Mouse (Mus musculus) spleen, adult 2 months (tissue): ENCODE data around the gene Wnt3a. TPM values are rescaled to one million over a fixed set of nuclear protein-coding genes. Genes with fewer than 3 reads are reported as not detected.
A peak's percentile ranks its signal among the peaks of the same experiment; 100 is the strongest.

Experiments
- DNase-seq, 2 experiments: peaks; one replicate each; pipeline versions ENCODE4 v3.0.0 to v3.0.0-alpha.2; 2012 to 2021; ENCODE audit warnings: low spot score in 2 of 2, low read depth in 1 of 2
- H3K27ac ChIP-seq: fragments of 200-500 bp; 2 replicates; pipeline ENCODE4 v1.5.1; 2012; ENCODE audit warnings: low read length, inconsistent platforms; ENCODE audit not compliant: insufficient read depth
- H3K27me3 ChIP-seq: fragments of 200-500 bp; 2 replicates; pipeline ENCODE4 v1.6.1; 2012; ENCODE audit warnings: mild to moderate bottlenecking, moderate library complexity, low read length, inconsistent platforms; ENCODE audit not compliant: control insufficient read depth, insufficient read depth
- H3K36me3 ChIP-seq: fragments of 200-500 bp; 2 replicates; pipeline ENCODE4 v1.6.1; 2012; ENCODE audit warnings: mild to moderate bottlenecking, low read length, inconsistent platforms; ENCODE audit not compliant: control insufficient read depth, insufficient read depth
- H3K4me1 ChIP-seq: fragments of 200-500 bp; 2 replicates; pipeline ENCODE4 v1.6.1; 2011; ENCODE audit warnings: inconsistent platforms; ENCODE audit not compliant: control insufficient read depth, insufficient read depth, insufficient read length
- H3K4me3 ChIP-seq: fragments of 200-500 bp; 2 replicates; pipeline ENCODE4 v1.5.1; 2011; ENCODE audit warnings: mild to moderate bottlenecking, inconsistent platforms; ENCODE audit not compliant: insufficient read depth, insufficient read length; ENCODE audit errors: extremely low read depth
- CTCF ChIP-seq: fragments of 200-500 bp; IDR thresholded peaks from 2 replicates; pipeline ENCODE4 v1.5.1; 2011; ENCODE audit warnings: mild to moderate bottlenecking, inconsistent platforms; ENCODE audit not compliant: insufficient read depth, insufficient read length, insufficient replicate concordance; ENCODE audit errors: extremely low read depth
- POLR2A ChIP-seq: fragments of 200-500 bp; IDR thresholded peaks from 2 replicates; pipeline ENCODE4 v1.6.1; 2011; ENCODE audit warnings: low read depth, low read length, inconsistent platforms
- WGBS: fragments of 180-500 bp; shearing (Covaris S2); methylation state at CpG from one replicate; pipeline ENCODE4 v1.1.7; 2018; 5-methylcytosine and 5-hydroxymethylcytosine counted together
- polyA plus RNA-seq: library from polyadenylated mRNA; depleted of rRNA; stranded (reverse); fragments of >200 nt; gene quantifications from 2 replicates; pipeline ENCODE4 v1.2.3, GENCODE M21; 2012

Gene Wnt3a
- polyA plus RNA-seq, 1 experiment, result not detected

GRCm38 (mm10) chr11:59308625-59309024, 18.1 kb upstream of the Wnt3a start:
- Histone ChIP-seq H3K4me3 (no peak overlapping the region), H3K36me3 (no peaks in the 10 kb centered on the region), H3K27ac (no peak overlapping the region), H3K4me1 (no peaks in the 10 kb centered on the region; the same call in 1 of the 2 replicates), H3K27me3 (peaks cover 20% of the 10 kb centered on the region)
- TF ChIP-seq POLR2A, result no peak
- no peak for TF ChIP-seq CTCF
- no peak for DNase-seq
- WGBS, result 75% methylated on average over 6 of the region's 6 CpGs

GRCm38 (mm10) chr11:59308164-59308542, 17.6 kb upstream of the Wnt3a start:
- Histone ChIP-seq H3K27me3 (peaks cover 20% of the 10 kb centered on the region), H3K27ac (no peak overlapping the region), H3K36me3 (no peaks in the 10 kb centered on the region), H3K4me1 (no peaks in the 10 kb centered on the region; the same call in 1 of the 2 replicates), H3K4me3 (no peak overlapping the region)
- WGBS, result 22% methylated on average over 12 of the region's 12 CpGs
- TF ChIP-seq POLR2A (no peak), CTCF (no peak)
- no peak for DNase-seq

- Histone ChIP-seq H3K4me3 (no peak overlapping the region), H3K27me3 (peaks cover 20% of the 10 kb centered on the region)
- peak in 1 of 2 experiments; percentile 24 for DNase-seq
Observed at GRCm38 (mm10) chr11:59307422-59308163, 17.0 kb upstream of the Wnt3a start.

GRCm38 (mm10) chr11:59306461-59307421, 16.2 kb upstream of the Wnt3a start, which contains the start of gene Wnt9a:
Wnt9a (plus strand) TSS chr11:59306928.
- TF ChIP-seq CTCF, result no peak
- no peak for TF ChIP-seq POLR2A
- 2% methylated on average over 120 of the region's 128 CpGs for WGBS
- Histone ChIP-seq H3K4me1 (no peaks in the 10 kb centered on the region; the same call in 1 of the 2 replicates), H3K27ac (no peak within 1 kb of the TSS), H3K36me3 (no peaks in the 10 kb centered on the region), H3K4me3 (peak within 1 kb of the TSS; percentile 37; the same call in 1 of the 2 replicates), H3K27me3 (peaks cover 20% of the 10 kb centered on the region)
- no peak for DNase-seq

More at GRCm38 (mm10) chr11:59307422-59308163, 17.0 kb upstream of the Wnt3a start:
- H3K4me1 ChIP-seq, result no peaks in the 10 kb centered on the region; the same call in 1 of the 2 replicates
- TF ChIP-seq POLR2A (no peak), CTCF (peak; percentile 29; the same call in 1 of the 2 replicates)
- 4% methylated on average over 45 of the region's 45 CpGs for WGBS
- no peak overlapping the region for H3K27ac ChIP-seq
- H3K36me3 ChIP-seq, result no peaks in the 10 kb centered on the region

- 9% methylated on average over 10 of the region's 10 CpGs for WGBS
- no peaks in the 10 kb centered on the region; the same call in 1 of the 2 replicates for H3K4me1 ChIP-seq
- H3K27me3 ChIP-seq, result peaks cover 20% of the 10 kb centered on the region
- H3K36me3 ChIP-seq, result no peaks in the 10 kb centered on the region
- no peak overlapping the region for H3K27ac ChIP-seq
- H3K4me3 ChIP-seq, result no peak overlapping the region
- no peak for DNase-seq
- TF ChIP-seq CTCF (no peak), POLR2A (no peak)
Observed at GRCm38 (mm10) chr11:59305821-59306215, 15.3 kb upstream of the Wnt3a start.

- no peak for DNase-seq
- no peaks in the 10 kb centered on the region; the same call in 1 of the 2 replicates for H3K4me1 ChIP-seq
- H3K36me3 ChIP-seq, result no peaks in the 10 kb centered on the region
- H3K27me3 ChIP-seq, result peaks cover 20% of the 10 kb centered on the region
- WGBS, result 45% methylated on average over 22 of the region's 22 CpGs
- H3K4me3 ChIP-seq, result no peak overlapping the region
- no peak overlapping the region for H3K27ac ChIP-seq
- no peak for TF ChIP-seq POLR2A
- TF ChIP-seq CTCF, result no peak
Observed at GRCm38 (mm10) chr11:59305008-59305820, 14.7 kb upstream of the Wnt3a start.
